Mouse (Mus musculus): ENCODE measurements around the gene Grid1. TPM values are rescaled to one million over a fixed set of nuclear protein-coding genes. Genes with fewer than 3 reads are reported as not detected.
A peak's percentile ranks its signal among the peaks of the same experiment; 100 is the strongest.

The Grid1 gene
- polyA plus RNA-seq (2014; fragmentation: Nextera tagmentation; extraction: Ambion mirVana) = 0.55 and 0.61 TPM in 2 replicates

DNA sequence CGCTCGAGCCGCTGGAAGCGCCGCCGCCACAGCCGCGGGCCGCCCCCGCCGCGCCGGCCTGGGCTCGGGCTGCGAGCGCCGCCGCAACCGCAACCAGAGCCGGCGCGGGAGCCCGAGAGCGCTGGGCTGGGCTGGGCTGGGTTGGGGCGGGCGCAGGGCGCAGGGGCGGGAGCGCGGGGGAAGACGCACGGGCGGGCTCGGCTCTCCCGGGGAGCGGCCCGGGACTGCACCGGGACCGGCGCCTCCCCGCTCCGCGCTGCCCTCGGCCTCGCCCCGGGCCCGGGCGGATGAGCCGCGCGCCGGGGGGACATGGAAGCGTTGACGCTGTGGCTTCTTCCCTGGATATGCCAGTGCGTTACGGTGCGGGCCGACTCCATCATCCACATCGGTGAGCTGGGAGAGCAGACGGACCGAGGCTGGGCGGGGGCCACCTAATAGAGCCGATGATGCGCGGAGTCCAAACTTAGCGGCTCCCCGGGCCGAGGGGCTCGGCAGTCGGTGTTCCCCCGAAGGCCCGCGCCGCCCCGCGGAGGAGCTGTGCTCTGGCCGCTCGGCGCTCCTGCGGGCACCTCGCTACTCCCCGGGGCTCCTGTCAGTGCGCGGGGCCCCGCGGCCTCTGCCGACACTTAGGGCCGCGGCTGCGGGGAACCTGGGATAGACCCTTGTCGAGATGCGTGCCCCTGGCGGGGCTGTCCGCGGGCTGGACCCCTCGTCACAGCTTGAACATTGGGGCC, at the start of gene Grid1:
Gene Grid1, plus strand, starts transcription at position 190 of the 734 bp plus-strand sequence.
- WGBS = under 1% methylated on average over 73 of the region's 96 CpGs
- peak within 1 kb of the TSS; percentile 89 for H3K4me2 ChIP-seq
- H3K9me3 ChIP-seq (ENCODE audit: control insufficient read depth, low read length) = no peaks in the 10 kb centered on the region
- no peak within 1 kb of the TSS for H3K27ac ChIP-seq (ENCODE audit: low read depth, low read length)
- H3K4me1 ChIP-seq (ENCODE audit: control insufficient read depth, insufficient read depth, low read length) = peaks cover 18% of the 10 kb centered on the region
- ATAC-seq (ENCODE audit: low FRiP score) (peak; percentile 77), DNase-seq (ENCODE audit: low spot score, missing footprints) (peak; percentile 94)
- H3K4me3 ChIP-seq (ENCODE audit: low read depth, low read length) = peak within 1 kb of the TSS; percentile 64
- no peaks in the 10 kb centered on the region for H3K36me3 ChIP-seq (ENCODE audit: control insufficient read depth, insufficient read depth, low read length)
- H3K9ac ChIP-seq (ENCODE audit: low read length) = peak within 1 kb of the TSS; percentile 69
- peaks cover 64% of the 10 kb centered on the region for H3K27me3 ChIP-seq (ENCODE audit: control insufficient read depth, insufficient read depth, low read length)

DNA sequence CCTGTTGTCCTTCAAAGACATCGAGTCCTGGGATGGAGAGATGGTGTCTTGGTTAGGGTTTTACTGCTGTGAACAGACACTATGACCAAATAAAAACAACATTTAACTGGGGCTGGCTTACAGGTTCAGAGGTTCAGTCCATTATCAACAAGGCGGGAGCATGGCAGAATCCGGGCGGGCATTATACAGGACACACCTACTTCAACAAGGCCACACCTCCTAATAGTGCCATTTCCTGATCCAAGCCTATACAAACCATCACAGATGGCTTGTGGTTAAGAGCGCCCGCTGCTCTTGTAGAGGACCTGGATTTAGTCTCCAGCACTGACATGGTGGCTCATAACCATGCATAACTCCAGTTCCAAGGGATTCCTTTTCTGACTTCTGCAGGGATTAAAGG, 49.4 kb upstream of the Grid1 start:
- H3K9me3 ChIP-seq (ENCODE audit: control insufficient read depth, low read length) = no peaks in the 10 kb centered on the region
- H3K27ac ChIP-seq (ENCODE audit: low read depth, low read length) = no peak overlapping the region
- H3K9ac ChIP-seq (ENCODE audit: low read length) = no peak overlapping the region
- no peaks in the 10 kb centered on the region for H3K36me3 ChIP-seq (ENCODE audit: control insufficient read depth, insufficient read depth, low read length)
- peaks cover 3% of the 10 kb centered on the region for H3K4me1 ChIP-seq (ENCODE audit: control insufficient read depth, insufficient read depth, low read length)
- peaks cover 4% of the 10 kb centered on the region; the same call in 1 of the 2 replicates for H3K27me3 ChIP-seq (ENCODE audit: control insufficient read depth, insufficient read depth, low read length)
- 85% methylated on average over 6 of the region's 6 CpGs for WGBS
- H3K4me2 ChIP-seq = no peak overlapping the region
- no peak overlapping the region for H3K4me3 ChIP-seq (ENCODE audit: low read depth, low read length)
- DNase-seq (ENCODE audit: low spot score, missing footprints) (no peak), ATAC-seq (ENCODE audit: low FRiP score) (no peak)

- no peak overlapping the region for H3K9ac ChIP-seq (ENCODE audit: low read length)
- 30% methylated on average over 9 of the region's 9 CpGs for WGBS
- no peak overlapping the region for H3K4me3 ChIP-seq (ENCODE audit: low read depth, low read length)
- no peak overlapping the region for H3K4me2 ChIP-seq
- H3K9me3 ChIP-seq (ENCODE audit: control insufficient read depth, low read length) = no peaks in the 10 kb centered on the region
- H3K27ac ChIP-seq (ENCODE audit: low read depth, low read length) = no peak overlapping the region
- DNase-seq (ENCODE audit: low spot score, missing footprints) (no peak), ATAC-seq (ENCODE audit: low FRiP score) (no peak)
- H3K36me3 ChIP-seq (ENCODE audit: control insufficient read depth, insufficient read depth, low read length) = no peaks in the 10 kb centered on the region
- peaks cover 3% of the 10 kb centered on the region for H3K4me1 ChIP-seq (ENCODE audit: control insufficient read depth, insufficient read depth, low read length)
- peaks cover 4% of the 10 kb centered on the region; the same call in 1 of the 2 replicates for H3K27me3 ChIP-seq (ENCODE audit: control insufficient read depth, insufficient read depth, low read length)
Measured at GRCm38 (mm10) chr14:34771601-34772000, 48.3 kb upstream of the Grid1 start.

GRCm38 (mm10) chr14:34772132-34772531, 47.8 kb upstream of the Grid1 start:
- 53% methylated on average over 7 of the region's 7 CpGs for WGBS
- Histone ChIP-seq H3K27ac (ENCODE audit: low read depth, low read length) (no peak overlapping the region), H3K4me2 (no peak overlapping the region), H3K9ac (ENCODE audit: low read length) (no peak overlapping the region), H3K4me3 (ENCODE audit: low read depth, low read length) (no peak overlapping the region), H3K36me3 (ENCODE audit: control insufficient read depth, insufficient read depth, low read length) (no peaks in the 10 kb centered on the region), H3K27me3 (ENCODE audit: control insufficient read depth, insufficient read depth, low read length) (peaks cover 4% of the 10 kb centered on the region; the same call in 1 of the 2 replicates), H3K4me1 (ENCODE audit: control insufficient read depth, insufficient read depth, low read length) (peaks cover 3% of the 10 kb centered on the region), H3K9me3 (ENCODE audit: control insufficient read depth, low read length) (no peaks in the 10 kb centered on the region)
- no peak for DNase-seq (ENCODE audit: low spot score, missing footprints)
- no peak for ATAC-seq (ENCODE audit: low FRiP score)

DNA sequence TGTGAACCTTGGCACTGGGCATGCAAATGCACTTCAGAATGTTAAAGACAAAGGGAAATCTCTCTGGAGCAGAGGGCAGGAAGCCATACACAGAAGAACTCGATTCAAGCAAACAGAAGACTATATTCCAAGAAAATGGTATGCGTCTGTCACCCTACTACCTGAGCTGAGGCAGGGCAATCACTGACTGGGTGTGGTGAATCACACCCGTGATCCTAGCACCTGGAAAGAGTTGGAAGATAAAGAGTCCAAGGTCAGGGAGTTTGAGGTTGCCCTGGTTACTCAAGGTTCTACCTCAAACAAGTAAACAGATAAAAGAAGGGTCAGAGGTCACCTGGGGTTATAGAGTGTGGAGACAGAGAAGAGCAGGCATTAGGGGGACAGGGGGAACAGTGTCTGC, 46.2 kb upstream of the Grid1 start:
- H3K9me3 ChIP-seq (ENCODE audit: control insufficient read depth, low read length) = no peaks in the 10 kb centered on the region
- peaks cover 3% of the 10 kb centered on the region for H3K4me1 ChIP-seq (ENCODE audit: control insufficient read depth, insufficient read depth, low read length)
- ATAC-seq (ENCODE audit: low FRiP score) = no peak
- no peak overlapping the region for H3K9ac ChIP-seq (ENCODE audit: low read length)
- DNase-seq (ENCODE audit: low spot score, missing footprints) = no peak
- no peaks in the 10 kb centered on the region for H3K36me3 ChIP-seq (ENCODE audit: control insufficient read depth, insufficient read depth, low read length)
- H3K27me3 ChIP-seq (ENCODE audit: control insufficient read depth, insufficient read depth, low read length) = peaks cover 4% of the 10 kb centered on the region; the same call in 1 of the 2 replicates
- H3K4me2 ChIP-seq = no peak overlapping the region
- 80% methylated on average over 3 of the region's 3 CpGs for WGBS
- H3K4me3 ChIP-seq (ENCODE audit: low read depth, low read length) = no peak overlapping the region
- no peak overlapping the region for H3K27ac ChIP-seq (ENCODE audit: low read depth, low read length)

GRCm38 (mm10) chr14:34774231-34774630, 45.7 kb upstream of the Grid1 start:
- Histone ChIP-seq H3K27ac (ENCODE audit: low read depth, low read length) (no peak overlapping the region), H3K4me2 (no peak overlapping the region), H3K4me3 (ENCODE audit: low read depth, low read length) (no peak overlapping the region), H3K9ac (ENCODE audit: low read length) (no peak overlapping the region), H3K9me3 (ENCODE audit: control insufficient read depth, low read length) (no peaks in the 10 kb centered on the region), H3K4me1 (ENCODE audit: control insufficient read depth, insufficient read depth, low read length) (peaks cover 2% of the 10 kb centered on the region), H3K36me3 (ENCODE audit: control insufficient read depth, insufficient read depth, low read length) (no peaks in the 10 kb centered on the region), H3K27me3 (ENCODE audit: control insufficient read depth, insufficient read depth, low read length) (peaks cover 2% of the 10 kb centered on the region; the same call in 1 of the 2 replicates)
- ATAC-seq (ENCODE audit: low FRiP score) = no peak
- no peak for DNase-seq (ENCODE audit: low spot score, missing footprints)
- 80% methylated on average over 6 of the region's 6 CpGs for WGBS

DNA sequence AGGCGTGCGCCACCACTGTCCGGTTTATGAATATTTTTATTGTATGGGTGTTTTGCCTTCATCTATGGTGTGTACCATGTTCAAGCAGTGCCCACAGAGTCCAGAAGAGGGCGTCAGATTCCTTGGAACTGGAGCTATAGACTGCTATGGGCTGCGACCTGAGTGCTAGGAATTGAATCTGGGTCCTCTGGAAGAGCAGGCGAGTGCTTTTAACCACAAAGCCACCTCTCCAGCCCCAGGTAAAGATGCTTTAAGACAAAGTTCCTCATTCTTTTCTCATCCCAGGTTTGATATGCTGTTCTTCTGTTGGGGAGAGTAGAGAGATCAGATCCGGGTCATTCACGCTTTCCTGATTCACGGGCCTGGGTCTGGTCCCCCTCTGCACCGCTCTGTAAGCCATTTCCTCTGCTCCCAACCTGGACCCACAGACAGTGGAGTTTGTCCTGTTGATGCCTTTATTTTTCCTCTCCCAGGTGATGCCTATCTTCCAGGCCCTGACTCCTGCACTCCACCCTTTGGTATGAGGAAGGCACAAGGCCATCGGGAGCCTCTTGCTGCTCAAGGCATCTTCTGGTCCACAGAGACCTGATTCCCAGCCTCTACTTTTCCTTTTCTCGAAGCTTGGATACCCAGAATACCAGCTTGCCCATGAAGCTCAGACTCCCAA, 43.1 kb upstream of the Grid1 start:
- WGBS = 85% methylated on average over 12 of the region's 12 CpGs
- Histone ChIP-seq H3K9ac (ENCODE audit: low read length) (no peak overlapping the region), H3K4me2 (no peak overlapping the region), H3K4me3 (ENCODE audit: low read depth, low read length) (no peak overlapping the region), H3K36me3 (ENCODE audit: control insufficient read depth, insufficient read depth, low read length) (no peaks in the 10 kb centered on the region), H3K9me3 (ENCODE audit: control insufficient read depth, low read length) (no peaks in the 10 kb centered on the region), H3K4me1 (ENCODE audit: control insufficient read depth, insufficient read depth, low read length) (no peaks in the 10 kb centered on the region), H3K27ac (ENCODE audit: low read depth, low read length) (no peak overlapping the region), H3K27me3 (ENCODE audit: control insufficient read depth, insufficient read depth, low read length) (no peaks in the 10 kb centered on the region)
- no peak for ATAC-seq (ENCODE audit: low FRiP score)
- DNase-seq (ENCODE audit: low spot score, missing footprints) = no peak

- DNase-seq (ENCODE audit: low spot score, missing footprints) = peak; percentile 97
- no peak overlapping the region for H3K27ac ChIP-seq (ENCODE audit: low read depth, low read length)
- no peaks in the 10 kb centered on the region for H3K4me1 ChIP-seq (ENCODE audit: control insufficient read depth, insufficient read depth, low read length)
- no peaks in the 10 kb centered on the region for H3K27me3 ChIP-seq (ENCODE audit: control insufficient read depth, insufficient read depth, low read length)
- ATAC-seq (ENCODE audit: low FRiP score) = peak; percentile 67; the same call in 1 of the 2 replicates
- H3K36me3 ChIP-seq (ENCODE audit: control insufficient read depth, insufficient read depth, low read length) = no peaks in the 10 kb centered on the region
- no peak overlapping the region for H3K9ac ChIP-seq (ENCODE audit: low read length)
- WGBS = 15% methylated on average over 10 of the region's 10 CpGs
- H3K4me2 ChIP-seq = no peak overlapping the region
- no peak overlapping the region for H3K4me3 ChIP-seq (ENCODE audit: low read depth, low read length)
- H3K9me3 ChIP-seq (ENCODE audit: control insufficient read depth, low read length) = no peaks in the 10 kb centered on the region
Measured at GRCm38 (mm10) chr14:34777810-34778209, 42.1 kb upstream of the Grid1 start.

DNA sequence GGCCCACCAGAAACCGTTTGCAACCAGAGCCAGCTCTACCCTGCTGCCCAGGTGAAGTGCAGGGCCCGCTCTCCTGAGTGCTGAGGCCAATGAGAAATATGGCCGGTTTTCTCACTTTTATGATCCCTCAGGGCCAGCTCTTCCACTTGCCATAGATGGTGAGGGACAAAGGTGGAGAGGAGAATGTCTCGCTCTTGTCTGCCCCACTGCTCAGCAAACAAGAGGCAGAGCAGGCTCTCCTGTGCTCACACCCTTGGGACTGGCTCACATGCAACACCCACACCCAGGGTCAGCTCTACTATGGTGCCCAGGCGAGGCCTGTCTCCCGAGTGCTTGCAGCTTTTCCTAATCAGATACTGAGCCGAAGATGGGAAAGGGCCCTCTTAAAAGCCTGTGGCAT, 41.1 kb upstream of the Grid1 start:
- 88% methylated on average over 7 of the region's 7 CpGs for WGBS
- no peak overlapping the region for H3K9ac ChIP-seq (ENCODE audit: low read length)
- no peak overlapping the region for H3K4me3 ChIP-seq (ENCODE audit: low read depth, low read length)
- H3K4me2 ChIP-seq = no peak overlapping the region
- H3K36me3 ChIP-seq (ENCODE audit: control insufficient read depth, insufficient read depth, low read length) = no peaks in the 10 kb centered on the region
- no peaks in the 10 kb centered on the region for H3K9me3 ChIP-seq (ENCODE audit: control insufficient read depth, low read length)
- H3K27me3 ChIP-seq (ENCODE audit: control insufficient read depth, insufficient read depth, low read length) = no peaks in the 10 kb centered on the region
- no peaks in the 10 kb centered on the region for H3K4me1 ChIP-seq (ENCODE audit: control insufficient read depth, insufficient read depth, low read length)
- ATAC-seq (ENCODE audit: low FRiP score) (no peak), DNase-seq (ENCODE audit: low spot score, missing footprints) (no peak)
- H3K27ac ChIP-seq (ENCODE audit: low read depth, low read length) = no peak overlapping the region

Data from midbrain, embryonic 11.5 days (tissue).